Mouse (Mus musculus) liver, embryonic 14.5 days (tissue): Measurements from ENCODE around the gene Stk33. TPM values are rescaled to one million over a fixed set of nuclear protein-coding genes. Genes with fewer than 3 reads are reported as not detected.

Experiments
- ATAC-seq: fragments of 200-750 bp; cut with Nextera tagmentation; 2 replicates; pipeline ENCODE4 v1.8.0; 2017; ENCODE audit warnings: moderate number of reproducible peaks, mild to moderate bottlenecking, moderate library complexity; ENCODE audit not compliant: insufficient read depth
- DNase-seq, 3 experiments: peaks; one replicate each; pipeline ENCODE4 v3.0.0-alpha.2; 2012 to 2013; ENCODE audit warnings: low read depth in 3 of 3, low spot score in 3 of 3
- H3K27ac ChIP-seq: fragments of 300-500 bp; sonication (generic); 2 replicates; pipeline ENCODE4 v1.5.1; 2014; ENCODE audit warnings: moderate library complexity, mild to moderate bottlenecking, control low read depth, inconsistent platforms
- H3K27me3 ChIP-seq: fragments of 300-500 bp; sonication (generic); 2 replicates; pipeline ENCODE4 v1.6.1; 2014; ENCODE audit warnings: mild to moderate bottlenecking, low read length, moderate library complexity; ENCODE audit not compliant: control insufficient read depth, insufficient read depth
- H3K36me3 ChIP-seq: fragments of 300-500 bp; sonication (generic); replicated peaks from 2 replicates; pipeline ENCODE4 v1.6.1; 2014; ENCODE audit warnings: low read depth; ENCODE audit not compliant: control insufficient read depth, insufficient read depth
- H3K4me1 ChIP-seq, 2 experiments: fragments of 200-500 bp in 1 of 2; fragments of 300-500 bp in 1 of 2; sonication (generic) in 1 of 2; replicated peaks; 2 replicates each; pipeline ENCODE4 v1.6.1; 2012 to 2014; ENCODE audit warnings: antibody characterized with exemption in 1 of 2, inconsistent platforms in 1 of 2, low read length in 1 of 2; ENCODE audit not compliant: control insufficient read depth in 2 of 2, insufficient read depth in 2 of 2
- H3K4me2 ChIP-seq: fragments of 300-500 bp; sonication (generic); 2 replicates; pipeline ENCODE4 v1.6.1; 2014; ENCODE audit warnings: low read depth, mild to moderate bottlenecking, control low read depth, moderate library complexity
- H3K4me3 ChIP-seq, 2 experiments: fragments of 200-500 bp in 1 of 2; fragments of 300-500 bp in 1 of 2; sonication (generic) in 1 of 2; 2 replicates each; pipeline ENCODE4 v1.5.1; 2012 to 2014; ENCODE audit warnings: low read depth in 2 of 2, low read length in 2 of 2, mild to moderate bottlenecking in 2 of 2, control low read depth in 1 of 2, inconsistent platforms in 1 of 2, moderate library complexity in 1 of 2; ENCODE audit not compliant: insufficient read depth in 1 of 2
- H3K9ac ChIP-seq: fragments of 300-500 bp; sonication (generic); replicated peaks from 2 replicates; pipeline ENCODE4 v1.6.1; 2014; ENCODE audit warnings: mild to moderate bottlenecking, control low read depth, moderate library complexity
- H3K9me3 ChIP-seq: fragments of 300-500 bp; sonication (generic); 2 replicates; pipeline ENCODE4 v1.6.1; 2016; ENCODE audit warnings: low read length, mixed read lengths; ENCODE audit not compliant: control insufficient read depth
- CTCF ChIP-seq: IDR thresholded peaks from 2 replicates; pipeline ENCODE4 v1.5.1; 2016; ENCODE audit warnings: antibody characterized with exemption, low read depth, control low read depth
- EP300 ChIP-seq: IDR thresholded peaks from 2 replicates; pipeline ENCODE4 v1.6.1; 2016; ENCODE audit warnings: antibody characterized with exemption, low read depth
- WGBS: fragments of 180-500 bp; shearing (Covaris S2); extraction: QIAGEN DNeasy Blood & Tissue Kit; methylation state at CpG from one replicate; pipeline ENCODE4 v1.1.7; 2014; ENCODE audit not compliant: insufficient replicate concordance; 5-methylcytosine and 5-hydroxymethylcytosine counted together
- polyA plus RNA-seq, 2 experiments: library from polyadenylated mRNA; depleted of rRNA in 1 of 2; stranded (reverse) in 1 of 2; unstranded in 1 of 2; fragments of >200 nt; fragmentation: Nextera tagmentation in 1 of 2; extraction: Ambion mirVana in 1 of 2; gene quantifications; 2 replicates each; pipeline versions ENCODE4 v1.2.1 to v1.2.3; 2012 to 2014

Gene Stk33
- polyA plus RNA-seq (2012; rRNA removed) = not detected in 2 replicates
- not detected in 2 replicates for polyA plus RNA-seq (2014; fragmentation: Nextera tagmentation; extraction: Ambion mirVana)

DNA sequence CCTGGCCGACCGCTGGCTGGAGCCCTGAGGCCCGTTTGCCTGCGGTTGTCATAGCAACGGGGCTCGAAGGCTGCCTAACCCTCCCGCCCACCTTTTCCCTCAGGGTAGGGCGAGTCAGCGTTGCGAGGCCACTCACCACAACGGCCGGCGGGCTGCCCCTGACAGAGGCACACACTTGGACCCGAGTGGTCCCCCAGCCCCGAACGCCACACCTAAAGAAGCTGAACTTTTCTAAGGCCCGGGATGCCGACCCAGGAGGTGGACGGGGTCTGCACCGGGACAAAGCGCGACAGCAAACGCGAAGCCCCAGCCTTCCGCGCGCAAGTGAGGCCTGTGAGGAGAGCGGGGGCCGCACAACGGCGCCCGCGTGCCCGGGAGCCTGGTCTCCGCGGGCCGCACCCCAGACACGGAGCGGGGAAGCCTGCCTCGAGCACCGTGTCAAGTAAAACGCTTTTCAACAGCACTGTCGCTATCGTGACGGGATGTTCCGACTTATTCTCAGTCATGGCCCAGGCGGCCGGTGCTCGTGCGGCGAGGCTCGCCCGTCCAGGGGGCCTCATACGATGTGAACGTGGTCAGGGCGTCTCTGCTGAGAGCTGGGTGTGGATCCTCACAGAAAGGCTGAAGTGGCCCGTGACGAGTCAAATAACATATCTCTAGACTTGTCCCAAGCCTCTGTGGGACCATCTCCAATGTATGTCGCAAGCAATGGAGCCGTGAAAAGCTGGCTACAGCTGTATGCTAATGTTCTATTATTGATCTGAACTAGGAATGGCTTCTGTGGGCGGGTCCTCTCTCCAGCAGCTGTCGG, at the start of gene Stk33:
Stk33 (minus strand) TSS at position 301 of the 811 bp plus-strand sequence.
- Histone ChIP-seq H3K9me3 (no peaks in the 10 kb centered on the region), H3K4me3 (peak within 1 kb of the TSS; percentile 15 to 23; a peak in 3 of 4 replicates), H3K4me2 (peak within 1 kb of the TSS; percentile 48), H3K27ac (no peak within 1 kb of the TSS), H3K4me1 (no peaks in the 10 kb centered on the region), H3K36me3 (no peaks in the 10 kb centered on the region), H3K9ac (no peak within 1 kb of the TSS), H3K27me3 (peaks cover 29% of the 10 kb centered on the region)
- WGBS = 2% methylated on average over 62 of the region's 62 CpGs
- no peak for TF ChIP-seq EP300
- ATAC-seq = no peak
- no peak for DNase-seq

DNA sequence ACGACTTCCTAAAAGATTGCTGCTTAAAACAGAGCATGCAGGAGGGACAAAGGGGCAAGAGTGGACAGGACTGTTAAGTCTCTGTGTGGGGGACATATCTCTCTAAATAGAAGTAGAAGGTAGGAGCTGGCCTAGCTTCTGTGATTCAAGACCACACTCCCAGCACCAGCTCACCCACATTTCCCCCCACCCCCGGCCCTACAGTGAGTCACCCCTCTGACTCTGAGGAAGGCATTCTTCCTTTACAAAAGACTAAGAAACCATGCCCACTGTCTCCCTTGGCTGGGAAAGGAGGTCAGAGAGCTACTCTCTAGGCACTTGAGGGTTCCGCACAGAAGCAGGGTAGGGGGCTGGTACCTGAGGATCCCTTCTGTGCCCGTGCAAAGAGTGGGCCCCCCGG, 45.3 kb upstream of the Stk33 start:
- no peak for DNase-seq
- WGBS = 48% methylated on average over 5 of the region's 5 CpGs
- TF ChIP-seq EP300 = no peak
- no peak for TF ChIP-seq CTCF

DNA sequence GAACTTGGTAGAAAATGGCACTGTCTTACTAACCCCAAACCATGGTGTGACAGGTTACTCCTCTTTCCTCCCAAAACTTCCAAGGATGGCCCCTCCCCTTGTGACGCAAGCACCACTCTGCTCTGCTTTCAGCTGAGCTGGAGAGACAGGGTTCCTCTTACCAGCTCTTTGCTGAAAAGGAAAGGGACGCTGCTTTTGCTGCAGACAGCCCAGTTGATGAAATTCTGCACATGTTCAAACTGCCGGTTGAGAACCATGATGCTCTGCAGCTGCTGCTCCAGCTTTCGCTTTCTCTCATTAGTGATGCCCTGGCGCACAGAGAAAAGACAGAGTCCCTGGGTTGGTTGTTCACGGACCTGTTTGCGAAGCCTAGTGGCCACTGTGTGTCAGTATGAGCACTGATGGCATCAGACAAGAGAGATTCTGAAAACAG, 41.9 kb upstream of the Stk33 start:
- DNase-seq (no peak), ATAC-seq (no peak)
- Histone ChIP-seq H3K27ac (no peak overlapping the region), H3K36me3 (no peaks in the 10 kb centered on the region), H3K9me3 (no peaks in the 10 kb centered on the region), H3K4me2 (no peak overlapping the region), H3K27me3 (no peaks in the 10 kb centered on the region), H3K4me3 (no peak overlapping the region), H3K9ac (no peak overlapping the region), H3K4me1 (no peaks in the 10 kb centered on the region)
- no peak for TF ChIP-seq CTCF
- TF ChIP-seq EP300 = no peak
- WGBS = 47% methylated on average over 7 of the region's 7 CpGs

More for the DNA sequence above, 45.3 kb upstream of the Stk33 start:
- Histone ChIP-seq H3K9ac (no peak overlapping the region), H3K9me3 (no peaks in the 10 kb centered on the region), H3K27me3 (no peaks in the 10 kb centered on the region), H3K4me1 (no peaks in the 10 kb centered on the region), H3K4me3 (no peak overlapping the region), H3K27ac (no peak overlapping the region), H3K4me2 (no peak overlapping the region), H3K36me3 (no peaks in the 10 kb centered on the region)
- no peak for ATAC-seq

DNA sequence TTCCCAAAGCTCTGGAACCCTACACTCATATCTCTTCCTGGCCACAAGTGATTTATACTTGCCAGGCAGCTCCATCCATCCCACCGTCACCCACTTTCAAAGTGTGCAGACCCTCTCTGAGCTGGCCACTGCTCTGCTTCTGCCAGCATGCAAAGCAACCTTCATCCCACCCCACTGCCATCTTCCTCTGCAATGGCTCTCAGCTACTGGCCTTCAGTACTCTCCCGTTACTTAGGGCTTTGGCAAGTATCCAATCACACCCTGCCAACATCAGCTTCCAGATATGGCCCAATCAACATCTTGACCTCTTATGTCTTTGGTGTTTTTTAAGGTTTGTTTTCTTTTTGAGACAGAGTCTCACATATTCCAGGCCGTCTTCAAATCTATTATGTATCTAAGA, 39.0 kb upstream of the Stk33 start:
- no peak for DNase-seq
- no peak overlapping the region for H3K4me2 ChIP-seq
- no peak overlapping the region for H3K9ac ChIP-seq
- no peaks in the 10 kb centered on the region for H3K9me3 ChIP-seq
- no peak for ATAC-seq
- TF ChIP-seq EP300 = no peak
- H3K4me3 ChIP-seq = no peak overlapping the region
- no peak overlapping the region for H3K27ac ChIP-seq
- WGBS = 63% methylated on average over 3 of the region's 3 CpGs
- H3K36me3 ChIP-seq = no peaks in the 10 kb centered on the region
- no peaks in the 10 kb centered on the region for H3K27me3 ChIP-seq
- no peaks in the 10 kb centered on the region for H3K4me1 ChIP-seq

DNA sequence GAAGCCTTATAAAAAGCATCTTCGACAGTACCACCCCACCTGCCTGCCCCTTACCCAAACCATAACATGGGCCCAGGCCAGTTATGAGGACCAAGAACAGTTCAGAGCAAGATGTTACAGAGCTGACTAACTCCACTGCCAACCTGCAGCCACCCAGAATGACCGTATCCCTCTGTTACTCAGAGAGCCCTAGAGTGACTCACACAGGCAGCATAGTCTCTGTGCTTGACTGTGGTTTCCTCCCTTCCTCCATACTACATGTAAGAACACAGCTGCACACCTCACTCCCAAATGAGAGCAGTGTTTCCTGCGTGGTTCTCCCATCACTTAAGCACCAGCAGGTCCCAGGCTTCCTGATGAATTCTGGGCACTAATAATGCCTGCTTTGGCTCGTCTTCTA, 31.8 kb upstream of the Stk33 start:
- no peaks in the 10 kb centered on the region for H3K27me3 ChIP-seq
- H3K36me3 ChIP-seq = no peaks in the 10 kb centered on the region
- TF ChIP-seq CTCF = no peak
- TF ChIP-seq EP300 = no peak
- H3K4me1 ChIP-seq = no peaks in the 10 kb centered on the region
- H3K9me3 ChIP-seq = no peaks in the 10 kb centered on the region
- no peak overlapping the region for H3K4me2 ChIP-seq
- ATAC-seq (no peak), DNase-seq (no peak)
- no peak overlapping the region for H3K9ac ChIP-seq
- H3K27ac ChIP-seq = no peak overlapping the region
- 36% methylated on average over 4 of the region's 4 CpGs for WGBS
- no peak overlapping the region for H3K4me3 ChIP-seq
